Mouse (Mus musculus) cerebellum, adult 11-12 months (tissue): ENCODE results near the gene Rab33b.

Experiments used
- DNase-seq: peaks from one replicate; pipeline ENCODE4 v3.0.0; 2022

Rab33b gene

DNA sequence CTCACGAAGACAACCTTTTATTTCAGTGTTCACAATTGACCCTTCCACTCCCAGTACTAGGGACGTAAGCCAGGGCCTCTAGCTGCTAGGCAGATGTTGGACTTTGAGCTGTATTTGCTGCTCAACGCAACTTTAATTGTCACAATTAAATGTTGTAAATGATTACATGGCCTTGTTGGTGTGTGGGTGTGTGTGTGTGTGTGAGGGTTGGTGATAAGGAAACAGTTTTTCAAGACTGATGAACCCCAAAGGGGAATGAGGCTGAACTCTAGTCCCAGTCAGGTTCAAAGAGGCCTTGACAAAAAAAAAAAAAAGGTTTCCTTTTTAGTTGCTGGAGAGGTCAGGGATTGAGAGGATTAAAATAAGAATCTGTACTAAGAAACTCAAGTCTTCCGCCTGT is 33.7 kb downstream of the Rab33b start:
- DNase-seq, result no peak

GRCm38 (mm10) chr3:51517878-51518762 is 34.4 kb downstream of the Rab33b start:
- DNase-seq, result no peak

DNA sequence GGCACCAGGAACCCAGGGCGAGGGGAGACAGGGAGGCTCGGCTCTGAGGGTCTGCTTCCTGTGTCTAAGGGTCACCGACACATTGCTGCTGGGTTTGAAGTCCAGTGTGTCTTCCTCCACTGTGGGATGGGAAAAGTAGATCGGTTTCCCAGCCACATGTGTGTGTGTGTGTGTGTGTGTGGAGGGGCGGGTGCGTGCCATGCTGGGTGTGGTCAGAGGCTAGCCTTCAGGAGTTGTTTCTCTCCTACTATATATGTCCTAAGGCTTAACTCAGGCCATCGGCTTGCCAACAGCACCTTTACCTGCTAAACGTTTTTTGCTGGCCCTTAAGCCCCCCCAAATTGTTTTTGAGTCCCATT is 35.0 kb downstream of the Rab33b start:
- DNase-seq, result no peak

DNA sequence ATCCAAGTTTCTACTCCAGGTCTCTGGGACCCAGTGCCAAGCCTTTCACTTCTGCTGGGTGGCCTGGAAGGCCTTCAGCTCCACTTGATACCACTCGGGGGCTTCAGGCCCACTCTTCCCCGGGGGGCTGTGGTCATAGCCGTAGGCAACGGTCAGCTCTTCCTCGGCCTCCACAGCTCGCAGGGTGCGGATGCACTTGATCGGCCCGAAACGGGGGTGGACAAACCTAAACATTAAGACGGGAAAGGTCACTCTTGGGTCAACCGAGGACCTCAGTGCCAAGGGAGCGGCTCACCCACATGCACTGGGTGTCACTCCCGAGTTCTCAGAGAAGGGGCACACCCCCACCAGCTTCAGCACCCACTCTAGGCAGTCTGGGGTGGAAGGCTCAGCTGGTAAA is 37.5 kb downstream of the Rab33b start:
- no peak for DNase-seq

DNA sequence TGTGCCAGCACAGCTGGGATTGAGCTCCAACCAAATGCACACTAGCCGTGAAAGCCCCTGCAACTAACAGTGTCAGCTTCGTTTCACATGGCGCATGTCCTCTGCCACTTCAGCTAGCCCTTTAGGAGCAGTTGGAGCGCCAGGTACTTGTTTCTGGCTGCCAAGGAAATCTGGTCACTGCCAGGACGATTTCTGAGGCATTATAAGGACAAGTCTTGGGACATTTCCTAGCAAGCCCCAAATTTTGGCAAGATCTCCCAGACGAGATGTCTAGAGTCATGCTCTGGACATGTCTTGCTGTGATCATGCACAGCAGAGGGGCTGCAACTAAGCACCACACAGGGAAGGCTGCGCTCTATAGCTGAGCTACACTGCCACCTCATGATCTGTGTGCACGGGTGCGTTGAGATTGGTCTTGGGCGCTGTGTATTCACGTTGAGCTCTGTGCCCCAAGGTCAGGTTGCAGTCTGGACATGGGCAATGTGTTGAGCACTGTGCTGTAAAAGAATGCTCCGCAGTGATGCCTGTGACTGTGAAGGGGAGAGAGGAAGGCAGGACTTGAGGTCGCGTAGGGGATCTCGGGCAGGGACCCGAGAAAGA is 41.6 kb downstream of the Rab33b start:
- DNase-seq, result peak; percentile 63

GRCm38 (mm10) chr3:51526891-51527290 is 43.2 kb downstream of the Rab33b start:
- DNase-seq, result no peak

- DNase-seq, result peak; percentile 92
Observed at GRCm38 (mm10) chr3:51531473-51532281, 48.0 kb downstream of the Rab33b start.

GRCm38 (mm10) chr3:51532282-51532620 is 48.5 kb downstream of the Rab33b start:
- no peak for DNase-seq

DNA sequence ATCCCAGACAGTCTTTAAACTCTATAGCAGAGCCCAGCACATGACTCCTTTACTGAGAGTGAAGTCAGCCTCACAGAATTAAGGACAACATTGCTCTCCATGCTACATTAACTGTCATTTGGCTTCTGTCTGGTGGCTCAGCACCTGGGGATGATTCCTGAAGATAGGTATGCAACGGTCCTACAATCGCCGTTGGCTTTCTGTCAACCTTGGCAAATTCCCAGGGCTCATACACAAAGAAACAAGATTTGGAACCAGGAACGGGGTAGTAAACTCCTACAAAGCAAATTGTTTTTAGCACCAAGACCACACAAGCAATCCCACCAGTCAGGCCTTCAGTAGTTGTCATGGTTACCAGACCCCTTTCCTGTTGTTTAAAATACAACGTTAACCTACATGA is 49.9 kb downstream of the Rab33b start:
- no peak for DNase-seq

- no peak for DNase-seq
Observed at GRCm38 (mm10) chr3:51534013-51534412, 50.3 kb downstream of the Rab33b start.

DNA sequence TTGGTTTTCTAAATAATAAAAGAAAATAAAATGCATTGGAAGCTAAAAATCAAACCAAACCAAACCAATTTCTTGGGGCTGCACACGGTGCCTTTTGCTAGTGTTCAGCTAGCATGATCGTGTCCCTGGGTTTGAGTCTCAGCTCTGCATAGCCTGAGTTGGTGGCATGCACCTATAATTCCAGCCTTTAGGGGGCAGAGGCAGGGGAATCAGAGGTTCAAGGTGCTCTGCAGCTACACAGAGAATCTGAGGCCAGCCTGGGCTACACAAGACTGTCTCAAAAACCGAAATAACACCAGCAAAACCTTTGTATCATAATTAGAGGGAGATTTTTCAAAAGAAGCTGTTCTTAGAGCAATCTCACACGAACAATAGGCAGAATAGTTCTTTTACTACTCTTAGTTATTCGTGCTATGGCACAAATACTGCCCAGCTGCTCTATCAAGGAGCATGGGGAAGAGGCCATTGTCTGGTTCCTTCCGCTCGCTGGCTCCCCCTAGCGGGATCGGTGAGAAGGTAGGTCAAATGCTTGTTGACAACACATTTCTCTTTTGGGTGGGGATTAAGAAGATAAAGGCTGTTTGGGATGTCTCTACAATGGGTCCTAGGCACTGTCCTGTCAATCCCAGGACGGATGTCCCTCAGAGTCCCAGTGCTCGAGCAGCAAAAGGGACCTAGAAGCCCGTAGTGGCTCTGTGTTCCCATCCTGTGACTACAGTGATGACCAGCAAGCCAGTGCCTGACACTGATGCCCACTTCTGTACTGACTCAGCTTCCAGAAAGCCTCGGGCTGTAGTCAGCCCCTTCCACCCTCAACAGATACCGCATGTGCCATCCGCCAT is 56.1 kb downstream of the Rab33b start:
- DNase-seq, result peak; percentile 69

- no peak for DNase-seq
Observed at GRCm38 (mm10) chr3:51540659-51541058, 56.9 kb downstream of the Rab33b start.

DNA sequence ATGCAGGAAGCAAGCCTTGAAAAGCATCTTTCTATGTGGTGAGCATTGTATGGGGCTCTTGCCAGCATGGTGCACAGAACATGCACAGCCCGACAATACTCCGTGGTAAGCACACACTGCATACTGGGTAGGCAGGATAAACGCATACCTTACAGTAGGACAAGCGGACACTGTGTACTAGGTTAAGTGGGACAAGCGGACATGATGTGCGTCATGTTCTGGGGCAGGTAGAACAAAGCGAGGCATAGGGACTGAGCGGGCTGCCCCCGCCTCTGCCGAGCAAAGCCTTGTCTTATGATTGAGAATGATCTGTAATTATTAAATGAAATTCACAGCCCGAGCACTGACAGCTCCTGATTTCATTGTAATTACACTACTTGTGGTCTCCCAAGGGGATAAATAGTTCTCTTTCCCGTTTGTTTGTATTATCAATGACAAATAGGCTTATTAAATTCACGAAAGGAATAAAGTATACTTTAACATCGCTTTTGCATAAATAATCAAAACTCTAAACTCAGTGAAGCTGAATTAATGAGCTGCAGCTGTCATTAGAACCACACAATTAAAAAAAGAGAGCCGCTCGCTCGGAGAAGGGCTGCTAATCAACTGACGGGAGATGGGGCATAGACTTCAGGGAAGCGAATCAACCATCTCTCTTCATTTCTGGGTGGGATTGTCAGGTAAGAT is 60.9 kb downstream of the Rab33b start:
- DNase-seq, result no peak
